Mouse (Mus musculus) layer of hippocampus, adult 6 months (tissue): Measurements from ENCODE around the gene Proser2. TPM values are rescaled to one million over a fixed set of nuclear protein-coding genes. Genes with fewer than 3 reads are reported as not detected.

Source experiments
- long read RNA-seq, 2 experiments: library from polyadenylated mRNA; unstranded; transcript quantifications; one replicate each; pipeline ENCODE4 v2.0.0; 2019 to 2020
- polyA plus RNA-seq: library from polyadenylated mRNA; unstranded; fragments of <200 nt; fragmentation: Nextera tagmentation; gene quantifications from 2 replicates; pipeline ENCODE4 v1.2.3, GENCODE M21; 2021

Proser2 gene
- polyA plus RNA-seq, result 2.6 and 2.8 TPM in 2 replicates
- long read RNA-seq, experiment 1, full-length matches to known transcripts, result 13 of 13 reads
- long read RNA-seq, experiment 1, partial matches to known transcripts, result 0 of 13 reads
- long read RNA-seq, experiment 1, other reads (novel, unspliced or antisense), result 0 of 13 reads
- long read RNA-seq, experiment 2, full-length matches to known transcripts, result 24 of 29 reads
- long read RNA-seq, experiment 2, partial matches to known transcripts, result 5 of 29 reads
- long read RNA-seq, experiment 2, other reads (novel, unspliced or antisense), result 0 of 29 reads

DNA sequence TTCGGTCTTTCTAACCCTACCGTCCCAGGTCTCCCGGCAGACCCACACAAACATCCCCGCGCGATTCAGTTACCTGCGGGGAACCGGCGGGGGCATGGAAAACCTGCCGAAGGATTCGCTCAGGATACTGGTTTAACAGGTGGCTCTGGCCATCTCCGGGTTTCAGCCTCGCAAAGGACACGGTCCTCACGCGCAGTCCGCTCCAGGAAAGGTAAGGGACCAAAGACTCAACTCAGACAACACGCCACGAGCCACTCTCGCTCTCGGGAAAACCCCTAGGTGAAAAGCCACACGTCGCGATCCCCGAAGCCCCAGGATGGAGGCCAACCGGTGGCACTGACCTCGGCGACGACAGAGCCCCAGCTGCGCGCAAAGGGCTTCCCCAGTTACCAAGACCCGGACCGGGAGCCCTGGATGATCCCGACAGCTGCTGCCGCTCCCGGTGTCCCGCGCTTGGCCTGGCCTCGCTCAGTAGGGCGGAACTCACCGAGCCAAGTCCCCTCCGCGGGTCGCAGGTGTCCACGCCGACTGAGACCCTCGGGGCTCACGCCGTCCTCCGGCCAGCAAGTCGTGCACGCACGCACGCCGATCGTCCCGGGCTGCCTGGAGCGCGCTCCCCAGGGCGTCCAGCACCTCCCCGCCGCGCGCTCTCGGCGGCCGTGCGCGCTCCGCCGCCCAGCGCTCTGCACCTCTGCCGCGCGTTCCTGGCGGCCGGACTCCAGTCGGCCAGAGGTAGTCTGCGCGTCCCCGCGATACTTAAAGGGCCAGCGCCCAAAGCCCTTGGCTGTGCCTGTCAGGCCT is at the start of gene Proser2:
TSS of gene Proser2 (minus strand) at position 657 of the 801 bp plus-strand sequence.

Other genes starting within 250 kb of the Proser2 start
- gene Sec61a2, start 234.8 kb downstream of the Proser2 start, polyA plus RNA-seq, result 29.7 and 31.8 TPM in 2 replicates
- 0.84 and 1.2 TPM in 2 replicates for gene Dhtkd1, start 187.4 kb downstream of the Proser2 start, polyA plus RNA-seq
- gene Upf2, start 178.7 kb downstream of the Proser2 start, polyA plus RNA-seq, result 4.7 and 4.8 TPM in 2 replicates
- gene Echdc3, start 82.8 kb upstream of the Proser2 start, polyA plus RNA-seq, result 1.8 and 2.9 TPM in 2 replicates
- gene Usp6nl, start 192.5 kb upstream of the Proser2 start, polyA plus RNA-seq, result 3.7 TPM in 2 replicates